Mouse (Mus musculus): ENCODE results near the gene Gng2.

- TF ChIP-seq HCFC1 (IDR thresholded peaks at IDR 0.05; ENCODE audit: borderline replicate concordance, insufficient read depth, low read length) = no peak
- TF ChIP-seq CHD2 (IDR thresholded peaks at IDR 0.05; ENCODE audit: low read depth, low read length) = no peak
- no peak for TF ChIP-seq ZNF384 (IDR thresholded peaks at IDR 0.05; ENCODE audit: low read depth, low read length)
- no peak for TF ChIP-seq ZC3H11A (IDR thresholded peaks at IDR 0.05; ENCODE audit: borderline replicate concordance, low read depth, low read length)
These were observed 8.4 kb downstream of the Gng2 start for GRCm38 (mm10) chr14:19969011-19969521.

Measured in ES-E14 (cell line).